Mouse (Mus musculus) heart, postnatal 0 days (tissue): ENCODE data around the gene Pank3.

Source experiments
- CTCF ChIP-seq: IDR thresholded peaks from 2 replicates; pipeline ENCODE4 v1.5.1; 2016; ENCODE audit warnings: antibody characterized with exemption, control low read depth, low read depth
- EP300 ChIP-seq: IDR thresholded peaks from 2 replicates; pipeline ENCODE4 v1.6.1; 2016; ENCODE audit warnings: antibody characterized with exemption, low read depth

DNA sequence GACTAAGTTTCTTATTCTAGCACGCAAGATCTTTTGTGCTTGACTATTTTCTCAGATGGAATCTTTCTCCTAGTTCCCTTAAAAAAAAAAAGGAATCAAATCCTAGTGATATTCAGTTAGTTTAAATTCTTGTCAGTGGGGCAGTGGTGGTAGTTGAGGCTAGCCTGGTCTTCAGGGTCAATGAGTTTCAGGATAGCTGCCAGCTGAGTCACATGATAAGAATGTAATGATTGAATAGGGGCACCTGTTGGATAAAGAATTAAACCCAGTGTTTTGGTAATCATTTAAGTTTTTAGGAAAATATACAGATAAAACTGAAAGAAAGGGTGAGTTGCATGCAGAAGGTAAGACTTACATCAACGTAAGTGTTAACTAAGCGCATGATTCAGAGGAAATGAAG, 6.3 kb downstream of the Pank3 start:
- TF ChIP-seq EP300 = no peak
- TF ChIP-seq CTCF = no peak
